Mouse (Mus musculus): Measurements from ENCODE around the gene Zfp275. TPM values are rescaled to one million over a fixed set of nuclear protein-coding genes. Genes with fewer than 3 reads are reported as not detected.
"Not testable (repeated sequence)": the region's sequence is repeated elsewhere in the genome, so short reads cannot be mapped to it uniquely, and the experiment has no call there.

Gene Zfp275
- 19.0 and 19.4 TPM in 2 replicates for polyA plus RNA-seq (2015; fragmentation: Nextera tagmentation; extraction: Ambion mirVana)

- Histone ChIP-seq H3K4me2 (peak within 1 kb of the TSS; percentile 41), H3K36me3 (no peaks in the 10 kb centered on the region), H3K4me1 (0 out of 2 replicates have a peak, but pooled peaks cover 2% of the 10 kb centered on the region), H3K9me3 (no peaks in the 10 kb centered on the region), H3K4me3 (peak within 1 kb of the TSS; percentile 58), H3K27me3 (peaks cover 10% of the 10 kb centered on the region; the same call in 1 of the 2 replicates), H3K9ac (peak within 1 kb of the TSS; percentile 55), H3K27ac (peak within 1 kb of the TSS; percentile 76)
- WGBS, result 21% methylated on average over 37 of the region's 37 CpGs
- ATAC-seq (ENCODE audit: insufficient number of reproducible peaks, low FRiP score, low TSS enrichment, low read depth), result peak; percentile 94
These were observed at the start of gene Zfp275 for GRCm38 (mm10) chrX:73342483-73342895. Zfp275 (plus strand) TSS chrX:73342621.

- H3K4me1 ChIP-seq; H3K27me3 ChIP-seq; ATAC-seq (ENCODE audit: insufficient number of reproducible peaks, low FRiP score, low TSS enrichment, low read depth); H3K4me3 ChIP-seq; H3K27ac ChIP-seq; H3K9ac ChIP-seq; H3K36me3 ChIP-seq; H3K4me2 ChIP-seq; H3K9me3 ChIP-seq: not testable (repeated sequence)
- 91% methylated on average over 13 of the region's 17 CpGs for WGBS
These were observed 49.5 kb upstream of the Zfp275 start, which contains the start of the genes Xlr5a and Xlr5c for GRCm38 (mm10) chrX:73292876-73293275. Xlr5a (minus strand) TSS chrX:73292976. Xlr5c (minus strand) TSS chrX:73292976.

GRCm38 (mm10) chrX:73295745-73296144 is 46.7 kb upstream of the Zfp275 start:
- ATAC-seq (ENCODE audit: insufficient number of reproducible peaks, low FRiP score, low TSS enrichment, low read depth); H3K4me3 ChIP-seq; H3K4me2 ChIP-seq; H3K27me3 ChIP-seq; H3K9me3 ChIP-seq; H3K4me1 ChIP-seq; H3K27ac ChIP-seq; H3K36me3 ChIP-seq; H3K9ac ChIP-seq: not testable (repeated sequence)
- WGBS, result 76% methylated on average over 8 of the region's 10 CpGs

- no peaks in the 10 kb centered on the region for H3K9me3 ChIP-seq
- no peak overlapping the region for H3K4me3 ChIP-seq
- H3K9ac ChIP-seq, result no peak overlapping the region
- H3K27ac ChIP-seq, result no peak overlapping the region
- H3K36me3 ChIP-seq, result no peaks in the 10 kb centered on the region
- no peaks in the 10 kb centered on the region for H3K27me3 ChIP-seq
- no peaks in the 10 kb centered on the region for H3K4me1 ChIP-seq
- 41% methylated on average over 3 of the region's 3 CpGs for WGBS
- H3K4me2 ChIP-seq, result no peak overlapping the region
- ATAC-seq (ENCODE audit: insufficient number of reproducible peaks, low FRiP score, low TSS enrichment, low read depth), result no peak
These were observed 29.9 kb upstream of the Zfp275 start for GRCm38 (mm10) chrX:73312522-73312921.

GRCm38 (mm10) chrX:73321029-73321428 is 21.4 kb upstream of the Zfp275 start:
- Histone ChIP-seq H3K27me3 (no peaks in the 10 kb centered on the region), H3K9ac (no peak overlapping the region), H3K27ac (no peak overlapping the region), H3K9me3 (no peaks in the 10 kb centered on the region), H3K4me1 (no peaks in the 10 kb centered on the region), H3K36me3 (no peaks in the 10 kb centered on the region), H3K4me3 (no peak overlapping the region), H3K4me2 (no peak overlapping the region)
- WGBS, result 65% methylated on average over 3 of the region's 3 CpGs
- ATAC-seq (ENCODE audit: insufficient number of reproducible peaks, low FRiP score, low TSS enrichment, low read depth), result no peak

- Histone ChIP-seq H3K27ac (no peak overlapping the region), H3K4me2 (no peak overlapping the region), H3K27me3 (no peaks in the 10 kb centered on the region), H3K4me3 (no peak overlapping the region), H3K9me3 (no peaks in the 10 kb centered on the region), H3K36me3 (no peaks in the 10 kb centered on the region), H3K9ac (no peak overlapping the region), H3K4me1 (no peaks in the 10 kb centered on the region)
- 74% methylated on average over 2 of the region's 2 CpGs for WGBS
- ATAC-seq (ENCODE audit: insufficient number of reproducible peaks, low FRiP score, low TSS enrichment, low read depth), result no peak
These were observed 15.2 kb upstream of the Zfp275 start for GRCm38 (mm10) chrX:73327215-73327614.

GRCm38 (mm10) chrX:73333548-73333947 is 8.9 kb upstream of the Zfp275 start:
- no peak overlapping the region for H3K4me2 ChIP-seq
- no peaks in the 10 kb centered on the region for H3K9me3 ChIP-seq
- H3K4me1 ChIP-seq, result no peaks in the 10 kb centered on the region
- no peak for ATAC-seq (ENCODE audit: insufficient number of reproducible peaks, low FRiP score, low TSS enrichment, low read depth)
- no peaks in the 10 kb centered on the region for H3K36me3 ChIP-seq
- H3K4me3 ChIP-seq, result no peak overlapping the region
- H3K27ac ChIP-seq, result no peak overlapping the region
- peaks cover 8% of the 10 kb centered on the region; the same call in 1 of the 2 replicates for H3K27me3 ChIP-seq
- H3K9ac ChIP-seq, result no peak overlapping the region

GRCm38 (mm10) chrX:73336740-73337139 is 5.7 kb upstream of the Zfp275 start, which contains the start of gene Gm45015:
Gm45015 (minus strand) TSS chrX:73336840.
- Histone ChIP-seq H3K27ac (no peak within 1 kb of the TSS), H3K9ac (no peak within 1 kb of the TSS), H3K9me3 (no peaks in the 10 kb centered on the region), H3K4me3 (no peak within 1 kb of the TSS), H3K4me2 (no peak within 1 kb of the TSS), H3K36me3 (no peaks in the 10 kb centered on the region), H3K27me3 (peaks cover 9% of the 10 kb centered on the region; the same call in 1 of the 2 replicates), H3K4me1 (no peaks in the 10 kb centered on the region)
- whole genome bisulfite sequencing, result 87% methylated on average over 4 of the region's 4 CpGs
- no peak for ATAC-seq (ENCODE audit: insufficient number of reproducible peaks, low FRiP score, low TSS enrichment, low read depth)

- ATAC-seq (ENCODE audit: insufficient number of reproducible peaks, low FRiP score, low TSS enrichment, low read depth), result no peak
- WGBS, result 57% methylated on average over 1 of the region's 1 CpGs
- H3K27me3 ChIP-seq, result peaks cover 15% of the 10 kb centered on the region; the same call in 1 of the 2 replicates
These were observed 948 bp upstream of the Zfp275 start for GRCm38 (mm10) chrX:73341473-73341872.

GRCm38 (mm10) chrX:73342068-73342467 is 353 bp upstream of the Zfp275 start:
- ATAC-seq (ENCODE audit: insufficient number of reproducible peaks, low FRiP score, low TSS enrichment, low read depth), result no peak

More at GRCm38 (mm10) chrX:73341473-73341872, 948 bp upstream of the Zfp275 start:
- Histone ChIP-seq H3K9me3 (no peaks in the 10 kb centered on the region), H3K36me3 (no peaks in the 10 kb centered on the region), H3K4me1 (0 out of 2 replicates have a peak, but pooled peaks cover 2% of the 10 kb centered on the region), H3K4me2 (no peak overlapping the region), H3K9ac (no peak overlapping the region), H3K27ac (no peak overlapping the region), H3K4me3 (no peak overlapping the region)

GRCm38 (mm10) chrX:73342941-73343735 is 717 bp downstream of the Zfp275 start:
- H3K9me3 ChIP-seq, result no peaks in the 10 kb centered on the region
- peak overlapping the region; percentile 76 for H3K27ac ChIP-seq
- peak overlapping the region; percentile 58 for H3K4me3 ChIP-seq
- H3K27me3 ChIP-seq, result peaks cover 10% of the 10 kb centered on the region; the same call in 1 of the 2 replicates
- WGBS, result 27% methylated on average over 15 of the region's 15 CpGs
- peak overlapping the region; percentile 55 for H3K9ac ChIP-seq
- peak; percentile 48; the same call in 1 of the 2 replicates for ATAC-seq (ENCODE audit: insufficient number of reproducible peaks, low FRiP score, low TSS enrichment, low read depth)
- H3K4me1 ChIP-seq, result 0 out of 2 replicates have a peak, but pooled peaks cover 2% of the 10 kb centered on the region
- peak overlapping the region; percentile 41 for H3K4me2 ChIP-seq
- no peaks in the 10 kb centered on the region for H3K36me3 ChIP-seq

More at GRCm38 (mm10) chrX:73342068-73342467, 353 bp upstream of the Zfp275 start:
- Histone ChIP-seq H3K27me3 (peaks cover 10% of the 10 kb centered on the region; the same call in 1 of the 2 replicates), H3K9me3 (no peaks in the 10 kb centered on the region), H3K36me3 (no peaks in the 10 kb centered on the region), H3K9ac (no peak overlapping the region), H3K4me2 (peak overlapping the region; percentile 41; the same call in 1 of the 2 replicates), H3K27ac (no peak overlapping the region), H3K4me1 (0 out of 2 replicates have a peak, but pooled peaks cover 2% of the 10 kb centered on the region), H3K4me3 (peak overlapping the region; percentile 58)
- 32% methylated on average over 3 of the region's 3 CpGs for WGBS

- Histone ChIP-seq H3K27me3 (peaks cover 10% of the 10 kb centered on the region; the same call in 1 of the 2 replicates), H3K4me1 (0 out of 2 replicates have a peak, but pooled peaks cover 2% of the 10 kb centered on the region), H3K36me3 (no peaks in the 10 kb centered on the region), H3K4me2 (peak overlapping the region; percentile 41), H3K9ac (no peak overlapping the region), H3K9me3 (no peaks in the 10 kb centered on the region), H3K27ac (no peak overlapping the region), H3K4me3 (peak overlapping the region; percentile 58)
- 76% methylated on average over 1 of the region's 1 CpGs for WGBS
- ATAC-seq (ENCODE audit: insufficient number of reproducible peaks, low FRiP score, low TSS enrichment, low read depth), result no peak
These were observed 1.4 kb downstream of the Zfp275 start for GRCm38 (mm10) chrX:73343802-73344201.
